Mouse (Mus musculus): ENCODE measurements at regions not wholly inside any gene's neighbourhood (a gene's known extent, or its start where the extent isn't known, plus 50 kb on each side); places are given as distances from the start of the nearest gene placed in this dataset.

GRCm38 (mm10) chr5:73846096-73846782 lies 195.1 kb downstream of the Spata18 start:
- no peak for TF ChIP-seq CTCF (IDR thresholded peaks at IDR 0.05; ENCODE audit: low read depth, low read length)
- no peak for TF ChIP-seq POLR2A (IDR thresholded peaks at IDR 0.05; ENCODE audit: extremely low read depth, insufficient read depth, low read length)

Data from liver, adult 2 months (tissue).